Mouse (Mus musculus): ENCODE data around the gene Usp20.

DNA sequence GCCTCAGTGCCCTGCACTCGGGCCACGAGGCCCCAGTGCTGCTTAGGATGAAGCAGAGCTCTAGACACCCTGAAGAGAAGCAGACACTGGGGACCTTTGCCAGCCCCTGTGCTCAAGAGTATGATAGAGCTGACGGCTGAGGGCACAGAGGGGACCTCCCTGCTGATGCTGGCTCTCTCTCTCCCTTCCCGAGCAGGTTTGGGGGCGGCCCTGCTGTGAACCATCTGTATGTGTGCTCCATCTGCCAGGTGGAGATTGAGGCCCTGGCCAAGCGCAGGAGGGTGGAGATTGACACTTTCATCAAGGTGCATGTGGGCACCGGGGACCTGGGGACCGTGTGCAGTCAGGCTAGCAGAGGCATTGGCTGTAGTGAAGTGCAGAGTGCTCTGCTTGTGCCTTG lies 36.4 kb downstream of the Usp20 start:
- TF ChIP-seq CTCF (IDR thresholded peaks at IDR 0.05; ENCODE audit: insufficient read depth, low read length) (no peak), POLR2A (IDR thresholded peaks at IDR 0.05; ENCODE audit: borderline replicate concordance, extremely low read depth, low read depth, low read length) (no peak)
